ENCODE assay signal across 14 mouse cellular contexts in the genomic region with DNA sequence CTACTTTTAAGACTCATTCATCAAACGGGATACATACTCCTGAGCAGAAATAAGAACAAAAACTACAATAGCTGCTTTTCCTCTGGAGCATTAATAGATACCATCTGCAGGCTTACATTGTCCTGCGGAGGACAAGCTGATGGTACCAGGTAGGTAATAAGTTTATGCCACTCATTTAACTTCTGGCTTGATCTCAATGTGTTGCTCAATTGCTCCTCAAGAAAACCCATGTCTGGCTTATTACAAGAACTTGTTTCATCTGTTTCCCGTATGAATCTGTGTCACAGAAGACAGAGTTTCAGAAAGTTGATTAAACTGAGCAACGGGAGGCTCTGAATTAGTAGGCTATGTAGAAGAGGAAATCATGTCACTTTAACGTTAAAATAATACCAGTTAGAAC.
"Had no signal": no experiment of that assay in that cellular context is flagged by ENCODE, and none has a peak within 500 bp of the region (broad histone marks: within the 10 kb centered on the region; RNA-seq: fewer than 3 reads in every experiment).

No protein-coding gene starts in this region.

- H3K4me1 ChIP-seq: liver, embryonic 12.5 days; midbrain, embryonic 10.5 days; neural tube, embryonic 12.5 days had no signal

- H3K27me3 ChIP-seq: liver, embryonic 12.5 days; neural tube, embryonic 12.5 days had no signal

- H3K9me3 ChIP-seq: liver, embryonic 12.5 days; midbrain, embryonic 10.5 days; neural tube, embryonic 12.5 days had no signal

- H3K27ac ChIP-seq: liver, embryonic 12.5 days; midbrain, embryonic 10.5 days; neural tube, embryonic 12.5 days had no signal

- DNase-seq: kidney, adult 2 months; kidney, postnatal 25 days; layer of hippocampus, adult 9-11 months; lung, embryonic 14.5 days; lung, postnatal 4 days; midbrain, embryonic 14.5 days; retina, postnatal 1 day; right cerebral cortex, postnatal 4 days; spleen, adult 18-20 months; thymus, postnatal 36 days had no signal

- H3K36me3 ChIP-seq: liver, embryonic 12.5 days; midbrain, embryonic 10.5 days; neural tube, embryonic 12.5 days had no signal

- H3K4me3 ChIP-seq: liver, embryonic 12.5 days; midbrain, embryonic 10.5 days; neural tube, embryonic 12.5 days had no signal

- H3K9ac ChIP-seq: liver, embryonic 12.5 days; lung, embryonic 14.5 days; neural tube, embryonic 12.5 days had no signal

- ATAC-seq: intestine, embryonic 16.5 days; liver, embryonic 12.5 days had no signal

- H3K4me2 ChIP-seq: liver, embryonic 12.5 days; lung, embryonic 14.5 days; neural tube, embryonic 12.5 days had no signal
